Comparison of ENCODE assay signal across 25 mouse cellular contexts in genomic region chr17:24545247-24545646, GRCm38 (mm10). TPM values are rescaled to one million over a fixed set of nuclear protein-coding genes. Genes with fewer than 3 reads are reported as not detected.
DNase-seq lines count a peak whose midpoint lies in the region; ATAC-seq and TF ChIP-seq lines count a peak whose summit lies in the region.
"Had no signal": no experiment of that assay in that cellular context is flagged by ENCODE, and none has a peak within 500 bp of the region (broad histone marks: within the 10 kb centered on the region; RNA-seq: fewer than 3 reads in every experiment).

No protein-coding gene starts in this region.

- no peaks in the 10 kb centered on the region for H3K36me3 ChIP-seq in embryonic facial prominence, embryonic 14.5 days (ENCODE audit: control insufficient read depth, insufficient read depth, low read length)
- H3K36me3 ChIP-seq in embryonic facial prominence, embryonic 10.5 days (replicated peaks), result no peaks in the 10 kb centered on the region
- H3K36me3 ChIP-seq in hindbrain, postnatal 0 days (ENCODE audit: insufficient read depth, low read length), result no peaks in the 10 kb centered on the region
- H3K36me3 ChIP-seq in hindbrain, embryonic 11.5 days (ENCODE audit: control insufficient read depth, insufficient read depth, low read length), result no peaks in the 10 kb centered on the region
- H3K36me3 ChIP-seq in liver, postnatal 0 days (replicated peaks; ENCODE audit: insufficient read depth, low read length), result no peaks in the 10 kb centered on the region
- no peaks in the 10 kb centered on the region for H3K36me3 ChIP-seq in liver, embryonic 12.5 days
- no peaks in the 10 kb centered on the region for H3K36me3 ChIP-seq in CH12.LX (replicated peaks in 1 of 2; ENCODE audit: control insufficient read depth in 1 of 2, insufficient read depth in 1 of 2, low read length in 1 of 2)
- H3K36me3 ChIP-seq: forebrain, embryonic 15.5 days; G1E; heart, embryonic 15.5 days; neural tube, embryonic 15.5 days had no signal

- H3K4me1 ChIP-seq in embryonic facial prominence, embryonic 14.5 days (ENCODE audit: control insufficient read depth, insufficient read depth, low read length), result peaks cover 3% of the 10 kb centered on the region; the same call in 1 of the 2 replicates
- peaks cover 19% of the 10 kb centered on the region for H3K4me1 ChIP-seq in embryonic facial prominence, embryonic 10.5 days
- peaks cover 3% of the 10 kb centered on the region; the same call in 1 of the 2 replicates for H3K4me1 ChIP-seq in hindbrain, postnatal 0 days (ENCODE audit: insufficient read depth, low read length)
- H3K4me1 ChIP-seq in hindbrain, embryonic 11.5 days (replicated peaks; ENCODE audit: control insufficient read depth, insufficient read depth, low read length), result 0 out of 2 replicates have a peak, but pooled peaks cover 3% of the 10 kb centered on the region
- peaks cover 7% of the 10 kb centered on the region for H3K4me1 ChIP-seq in liver, postnatal 0 days (ENCODE audit: insufficient read depth)
- peaks cover 24% of the 10 kb centered on the region for H3K4me1 ChIP-seq in liver, embryonic 12.5 days
- H3K4me1 ChIP-seq in CH12.LX (ENCODE audit: control insufficient read depth in 1 of 2, insufficient read depth in 2 of 2), result peaks cover 6 to 14% of the 10 kb centered on the region in 2 experiments

- peak; percentile 12; the same call in 1 of the 2 replicates for TF ChIP-seq CTCF in hindbrain, postnatal 0 days (IDR thresholded peaks at IDR 0.05; ENCODE audit: low read depth)
- 0 out of 2 replicates have a peak, but pooled peaks have one; percentile 4 for TF ChIP-seq CTCF in liver, postnatal 0 days (IDR thresholded peaks at IDR 0.05; ENCODE audit: low read depth)
- peak in 1 of 2 experiments; percentile 50; a peak in 2 of 4 replicates for TF ChIP-seq CTCF in CH12.LX (conservative IDR thresholded peaks at IDR 0.05 in 1 of 2, IDR thresholded peaks at IDR 0.05 in 1 of 2; ENCODE audit: low read depth in 2 of 2, low read length in 2 of 2)

- H3K9ac ChIP-seq in embryonic facial prominence, embryonic 14.5 days (ENCODE audit: low read depth, low read length), result 0 out of 2 replicates have a peak overlapping the region, but pooled peaks have one; percentile 37
- no peak overlapping the region for H3K9ac ChIP-seq in hindbrain, postnatal 0 days (replicated peaks; ENCODE audit: low read length)
- no peak overlapping the region for H3K9ac ChIP-seq in hindbrain, embryonic 11.5 days (ENCODE audit: low read depth, low read length)
- H3K9ac ChIP-seq in liver, postnatal 0 days (replicated peaks), result no peak overlapping the region
- H3K9ac ChIP-seq in liver, embryonic 12.5 days, result no peak overlapping the region
- no peak overlapping the region for H3K9ac ChIP-seq in CH12.LX (ENCODE audit: insufficient read depth, low read depth)
- H3K9ac ChIP-seq: forebrain, embryonic 15.5 days; heart, embryonic 15.5 days; neural tube, embryonic 15.5 days had no signal

- no peak for TF ChIP-seq EP300 in liver, postnatal 0 days (IDR thresholded peaks at IDR 0.05; ENCODE audit: low read depth)
- TF ChIP-seq EP300 in CH12.LX (IDR thresholded peaks at IDR 0.05; ENCODE audit: low read length), result no peak

- H3K27me3 ChIP-seq in embryonic facial prominence, embryonic 14.5 days (replicated peaks; ENCODE audit: control insufficient read depth, insufficient read depth, low read length), result peaks cover 3% of the 10 kb centered on the region; the same call in 1 of the 2 replicates
- peaks cover 55% of the 10 kb centered on the region for H3K27me3 ChIP-seq in embryonic facial prominence, embryonic 10.5 days (replicated peaks; ENCODE audit: low read depth, poor library complexity, severe bottlenecking)
- H3K27me3 ChIP-seq in hindbrain, postnatal 0 days (ENCODE audit: insufficient read depth, low read length), result no peaks in the 10 kb centered on the region
- peaks cover 8% of the 10 kb centered on the region; the same call in 1 of the 2 replicates for H3K27me3 ChIP-seq in hindbrain, embryonic 11.5 days (ENCODE audit: control insufficient read depth, insufficient read depth, low read length)
- H3K27me3 ChIP-seq in liver, postnatal 0 days (ENCODE audit: insufficient read depth, low read length), result no peaks in the 10 kb centered on the region
- peaks cover 11% of the 10 kb centered on the region for H3K27me3 ChIP-seq in liver, embryonic 12.5 days (replicated peaks)
- H3K27me3 ChIP-seq in CH12.LX (replicated peaks), result no peaks in the 10 kb centered on the region
- H3K27me3 ChIP-seq: forebrain, embryonic 15.5 days; neural tube, embryonic 15.5 days; Patski had no signal

- in situ Hi-C loops in CH12.LX (cut with MboI; ENCODE audit: low pct_ligation_motif_present, low pct_unique_long_range_greater_than_20kb, low sequenced_read_pairs), result loop anchor here (5.0 kb wide), 1 partner anchor 97 kb away; no protein-coding TSS in a partner anchor

- H3K4me3 ChIP-seq in embryonic facial prominence, embryonic 14.5 days (ENCODE audit: low read depth, low read length), result no peak overlapping the region
- no peak overlapping the region for H3K4me3 ChIP-seq in embryonic facial prominence, embryonic 10.5 days
- H3K4me3 ChIP-seq in hindbrain, postnatal 0 days (ENCODE audit: low read length), result no peak overlapping the region
- H3K4me3 ChIP-seq in hindbrain, embryonic 11.5 days (ENCODE audit: low read depth, low read length), result no peak overlapping the region
- no peak overlapping the region for H3K4me3 ChIP-seq in liver, postnatal 0 days (ENCODE audit: low read depth, low read length)
- H3K4me3 ChIP-seq in liver, embryonic 12.5 days, result no peak overlapping the region
- no peak overlapping the region for H3K4me3 ChIP-seq in CH12.LX (replicated peaks in 1 of 3; ENCODE audit: low read depth in 2 of 3, low read length in 2 of 3, poor library complexity in 1 of 3)
- H3K4me3 ChIP-seq: forebrain, embryonic 15.5 days; heart, embryonic 15.5 days; neural tube, embryonic 15.5 days had no signal

- dilution Hi-C loops in CH12.LX (cut with MboI; ENCODE audit: extremely low pct_ligation_motif_present, extremely low pct_unique_long_range_greater_than_20kb, low sequenced_read_pairs), result no loop called here

- H3K79me2 ChIP-seq in CH12.LX (replicated peaks; ENCODE audit: control insufficient read depth, extremely low read depth, insufficient read depth, poor library complexity, severe bottlenecking), result no peaks in the 10 kb centered on the region

- no peak for TF ChIP-seq POLR2A in CH12.LX (IDR thresholded peaks at IDR 0.05; ENCODE audit: low read depth, low read length)

- no peak for DNase-seq in embryonic facial prominence, embryonic 14.5 days (ENCODE audit: low spot score)
- no peak for DNase-seq in embryonic facial prominence, embryonic 10.5 days (ENCODE audit: low spot score)
- DNase-seq in hindbrain, postnatal 0 days (ENCODE audit: low spot score), result no peak
- no peak for DNase-seq in hindbrain, embryonic 11.5 days (ENCODE audit: low spot score)
- no peak for DNase-seq in liver, postnatal 0 days
- no peak for DNase-seq in CH12.LX (ENCODE audit: extremely low read depth)
- DNase-seq: adrenal gland, postnatal 10 days; cerebellum, adult 8-10 months; cerebellum, postnatal 25 days; kidney, adult 11 months; kidney, postnatal 36 days; layer of hippocampus, postnatal 36 days; liver; lung, adult 18-20 months; lung, postnatal 14 days; right cerebral cortex, postnatal 14 days; thymus, postnatal 4 days had no signal

- H3K4me2 ChIP-seq in embryonic facial prominence, embryonic 14.5 days (ENCODE audit: low read depth, low read length), result no peak overlapping the region
- no peak overlapping the region for H3K4me2 ChIP-seq in hindbrain, postnatal 0 days (ENCODE audit: low read depth, low read length)
- no peak overlapping the region for H3K4me2 ChIP-seq in hindbrain, embryonic 11.5 days (replicated peaks; ENCODE audit: low read depth, low read length)
- no peak overlapping the region for H3K4me2 ChIP-seq in liver, postnatal 0 days (ENCODE audit: low read depth, low read length)
- no peak overlapping the region for H3K4me2 ChIP-seq in liver, embryonic 12.5 days
- H3K4me2 ChIP-seq in CH12.LX (ENCODE audit: insufficient read depth, low read depth, poor library complexity, severe bottlenecking), result no peak overlapping the region
- H3K4me2 ChIP-seq: hindbrain, embryonic 14.5 days had no signal

- ATAC-seq in embryonic facial prominence, embryonic 14.5 days (ENCODE audit: low read depth), result no peak
- no peak for ATAC-seq in hindbrain, postnatal 0 days
- ATAC-seq in hindbrain, embryonic 11.5 days (ENCODE audit: low FRiP score), result no peak
- no peak for ATAC-seq in liver, postnatal 0 days
- no peak for ATAC-seq in liver, embryonic 12.5 days
- ATAC-seq: inflammation-experienced regulatory T-cells, adult 6 months; Patski had no signal

- peak; percentile 1 for TF ChIP-seq RAD21 in CH12.LX (IDR thresholded peaks at IDR 0.05; ENCODE audit: low read depth, low read length)

- H3K9me3 ChIP-seq in embryonic facial prominence, embryonic 14.5 days (ENCODE audit: control insufficient read depth, low read length), result no peaks in the 10 kb centered on the region
- no peaks in the 10 kb centered on the region for H3K9me3 ChIP-seq in embryonic facial prominence, embryonic 10.5 days
- H3K9me3 ChIP-seq in hindbrain, postnatal 0 days (ENCODE audit: low read length), result no peaks in the 10 kb centered on the region
- H3K9me3 ChIP-seq in hindbrain, embryonic 11.5 days (ENCODE audit: control insufficient read depth, low read length), result no peaks in the 10 kb centered on the region
- no peaks in the 10 kb centered on the region for H3K9me3 ChIP-seq in liver, postnatal 0 days (ENCODE audit: low read length)
- H3K9me3 ChIP-seq in liver, embryonic 12.5 days (replicated peaks), result no peaks in the 10 kb centered on the region
- no peaks in the 10 kb centered on the region for H3K9me3 ChIP-seq in CH12.LX (replicated peaks; ENCODE audit: low read length)
- H3K9me3 ChIP-seq: forebrain, embryonic 15.5 days; G1E; heart, embryonic 15.5 days; neural tube, embryonic 15.5 days had no signal

- H3K27ac ChIP-seq in embryonic facial prominence, embryonic 14.5 days (replicated peaks; ENCODE audit: low read depth, low read length), result no peak overlapping the region
- H3K27ac ChIP-seq in embryonic facial prominence, embryonic 10.5 days (replicated peaks), result no peak overlapping the region
- no peak overlapping the region for H3K27ac ChIP-seq in hindbrain, postnatal 0 days
- H3K27ac ChIP-seq in hindbrain, embryonic 11.5 days (ENCODE audit: low read depth, low read length), result no peak overlapping the region
- H3K27ac ChIP-seq in liver, postnatal 0 days (ENCODE audit: low read depth), result no peak overlapping the region
- no peak overlapping the region for H3K27ac ChIP-seq in liver, embryonic 12.5 days
- no peak overlapping the region for H3K27ac ChIP-seq in CH12.LX (ENCODE audit: insufficient read depth, low read depth)
- H3K27ac ChIP-seq: forebrain, embryonic 15.5 days; heart, embryonic 15.5 days; hindbrain, embryonic 14.5 days; neural tube, embryonic 15.5 days had no signal

- 83% methylated on average over 2 of the region's 2 CpGs for WGBS in embryonic facial prominence, embryonic 14.5 days
- 84% methylated on average over 2 of the region's 2 CpGs for WGBS in embryonic facial prominence, embryonic 10.5 days
- WGBS in hindbrain, postnatal 0 days, result 94% methylated on average over 2 of the region's 2 CpGs
- whole genome bisulfite sequencing in hindbrain, embryonic 11.5 days, result 89% methylated on average over 2 of the region's 2 CpGs
- WGBS in liver, postnatal 0 days (ENCODE audit: insufficient replicate concordance), result 92% methylated on average over 2 of the region's 2 CpGs
- 74% methylated on average over 2 of the region's 2 CpGs for WGBS in liver, embryonic 12.5 days (ENCODE audit: insufficient replicate concordance)

RNA-seq across cellular contexts. Expression of gene Pkd1, which starts 4.4 kb away (rescaled TPM):
- polyA plus RNA-seq in embryonic facial prominence, embryonic 14.5 days (2014; fragmentation: Nextera tagmentation; extraction: Ambion mirVana), result 37.9 and 40.1 TPM in 2 replicates
- polyA plus RNA-seq in embryonic facial prominence, embryonic 10.5 days (2016; fragmentation: Nextera tagmentation; extraction: Ambion mirVana), result 14.9 and 16.3 TPM in 2 replicates
- total RNA-seq in hindbrain, postnatal 0 days (2014; rRNA removed), result 87.9 and 99.2 TPM in 2 replicates
- 14.9 and 16.0 TPM in 2 replicates for polyA plus RNA-seq in hindbrain, postnatal 0 days (2015; fragmentation: Nextera tagmentation; extraction: Ambion mirVana)
- 16.0 and 22.2 TPM in 2 replicates for polyA plus RNA-seq in hindbrain, embryonic 11.5 days (2014; fragmentation: Nextera tagmentation; extraction: Ambion mirVana)
- polyA plus RNA-seq in liver, postnatal 0 days (2015; fragmentation: Nextera tagmentation; extraction: Ambion mirVana), result 2.7 and 2.8 TPM in 2 replicates
- 6.0 and 6.5 TPM in 2 replicates for polyA plus RNA-seq in liver, embryonic 12.5 days (2016; fragmentation: Nextera tagmentation; extraction: Ambion mirVana)
- total RNA-seq in CH12.LX (2012; rRNA removed) (11.1 and 13.4 TPM in 2 replicates), CH12.LX (2014; rRNA removed) (2.7 and 2.8 TPM in 2 replicates)
- polyA plus RNA-seq in CH12.LX (2012; ENCODE audit: insufficient read length, low read depth), result 7.5 and 8.3 TPM in 2 replicates

RNA-seq across cellular contexts. Expression of gene Rab26, which starts 11.2 kb away (rescaled TPM):
- 2.8 and 2.9 TPM in 2 replicates for polyA plus RNA-seq in embryonic facial prominence, embryonic 14.5 days (2014; fragmentation: Nextera tagmentation; extraction: Ambion mirVana)
- 2.6 TPM in 2 replicates for polyA plus RNA-seq in embryonic facial prominence, embryonic 10.5 days (2016; fragmentation: Nextera tagmentation; extraction: Ambion mirVana)
- 2.7 and 4.0 TPM in 2 replicates for total RNA-seq in hindbrain, postnatal 0 days (2014; rRNA removed)
- polyA plus RNA-seq in hindbrain, postnatal 0 days (2015; fragmentation: Nextera tagmentation; extraction: Ambion mirVana), result 10.6 and 14.7 TPM in 2 replicates
- 1.8 and 2.8 TPM in 2 replicates for polyA plus RNA-seq in hindbrain, embryonic 11.5 days (2014; fragmentation: Nextera tagmentation; extraction: Ambion mirVana)
- polyA plus RNA-seq in liver, postnatal 0 days (2015; fragmentation: Nextera tagmentation; extraction: Ambion mirVana), result 0.45 and 0.81 TPM in 2 replicates
- 1.3 and 1.9 TPM in 2 replicates for polyA plus RNA-seq in liver, embryonic 12.5 days (2016; fragmentation: Nextera tagmentation; extraction: Ambion mirVana)
- total RNA-seq in CH12.LX (2012; rRNA removed), result 1.3 and 2.2 TPM in 2 replicates
- total RNA-seq in CH12.LX (2014; rRNA removed), result 0.36 TPM in 1 of 2 replicates, not detected in the other
- 0.40 and 0.74 TPM in 2 replicates for polyA plus RNA-seq in CH12.LX (2012; ENCODE audit: insufficient read length, low read depth)

RNA-seq across cellular contexts. Expression of gene Traf7, which starts 17.5 kb away (rescaled TPM):
- polyA plus RNA-seq in embryonic facial prominence, embryonic 14.5 days (2014; fragmentation: Nextera tagmentation; extraction: Ambion mirVana), result 78.9 and 86.3 TPM in 2 replicates
- polyA plus RNA-seq in embryonic facial prominence, embryonic 10.5 days (2016; fragmentation: Nextera tagmentation; extraction: Ambion mirVana), result 116 and 121 TPM in 2 replicates
- 159 and 165 TPM in 2 replicates for total RNA-seq in hindbrain, postnatal 0 days (2014; rRNA removed)
- 64.0 and 66.1 TPM in 2 replicates for polyA plus RNA-seq in hindbrain, postnatal 0 days (2015; fragmentation: Nextera tagmentation; extraction: Ambion mirVana)
- polyA plus RNA-seq in hindbrain, embryonic 11.5 days (2014; fragmentation: Nextera tagmentation; extraction: Ambion mirVana), result 65.8 and 71.1 TPM in 2 replicates
- polyA plus RNA-seq in liver, postnatal 0 days (2015; fragmentation: Nextera tagmentation; extraction: Ambion mirVana), result 14.1 and 17.2 TPM in 2 replicates
- 52.2 and 55.4 TPM in 2 replicates for polyA plus RNA-seq in liver, embryonic 12.5 days (2016; fragmentation: Nextera tagmentation; extraction: Ambion mirVana)
- total RNA-seq in CH12.LX (2012; rRNA removed), result 122 and 127 TPM in 2 replicates
- 109 and 114 TPM in 2 replicates for total RNA-seq in CH12.LX (2014; rRNA removed)
- polyA plus RNA-seq in CH12.LX (2012; ENCODE audit: insufficient read length, low read depth), result 167 and 176 TPM in 2 replicates

RNA-seq across cellular contexts. Expression of gene Caskin1, which starts 56.8 kb away (rescaled TPM):
- 2.9 and 3.7 TPM in 2 replicates for polyA plus RNA-seq in embryonic facial prominence, embryonic 14.5 days (2014; fragmentation: Nextera tagmentation; extraction: Ambion mirVana)
- 3.1 and 3.9 TPM in 2 replicates for polyA plus RNA-seq in embryonic facial prominence, embryonic 10.5 days (2016; fragmentation: Nextera tagmentation; extraction: Ambion mirVana)
- 152 and 163 TPM in 2 replicates for total RNA-seq in hindbrain, postnatal 0 days (2014; rRNA removed)
- polyA plus RNA-seq in hindbrain, postnatal 0 days (2015; fragmentation: Nextera tagmentation; extraction: Ambion mirVana), result 42.1 and 43.7 TPM in 2 replicates
- 6.4 and 9.2 TPM in 2 replicates for polyA plus RNA-seq in hindbrain, embryonic 11.5 days (2014; fragmentation: Nextera tagmentation; extraction: Ambion mirVana)
- polyA plus RNA-seq in liver, postnatal 0 days (2015; fragmentation: Nextera tagmentation; extraction: Ambion mirVana), result not detected in 2 replicates
- polyA plus RNA-seq in liver, embryonic 12.5 days (2016; fragmentation: Nextera tagmentation; extraction: Ambion mirVana), result 0.14 and 0.32 TPM in 2 replicates
- total RNA-seq in CH12.LX (2012; rRNA removed) (0.08 and 0.21 TPM in 2 replicates), CH12.LX (2014; rRNA removed) (not detected in 2 replicates)
- polyA plus RNA-seq in CH12.LX (2012; ENCODE audit: insufficient read length, low read depth), result 0.71 and 0.80 TPM in 2 replicates
- polyA plus RNA-seq: G1E had no signal
